Mouse (Mus musculus) limb, embryonic 14.5 days (tissue): ENCODE measurements at regions not wholly inside any gene's neighbourhood (a gene's known extent, or its start where the extent isn't known, plus 50 kb on each side); places are given as distances from the start of the nearest gene placed in this dataset.

ENCODE experiments used
- ATAC-seq: fragments of 200-750 bp; cut with Nextera tagmentation; 2 replicates; pipeline ENCODE4 v1.8.0; 2017; ENCODE audit warnings: low read depth, moderate number of reproducible peaks, moderate TSS enrichment; ENCODE audit not compliant: low FRiP score
- DNase-seq: peaks from one replicate; pipeline ENCODE4 v3.0.0-alpha.2; 2015; ENCODE audit warnings: low spot score
- H3K27ac ChIP-seq: fragments of 300-500 bp; sonication (generic); replicated peaks from 2 replicates; pipeline ENCODE4 v1.5.1; 2014; ENCODE audit warnings: low read depth, mild to moderate bottlenecking, low read length, moderate library complexity, mixed read lengths
- H3K27me3 ChIP-seq: fragments of 300-500 bp; sonication (generic); 2 replicates; pipeline ENCODE4 v1.6.1; 2014; ENCODE audit warnings: low read length, mixed read lengths; ENCODE audit not compliant: control insufficient read depth, insufficient read depth
- H3K36me3 ChIP-seq: fragments of 300-500 bp; sonication (generic); 2 replicates; pipeline ENCODE4 v1.6.1; 2014; ENCODE audit warnings: mild to moderate bottlenecking, low read length, moderate library complexity, mixed read lengths; ENCODE audit not compliant: control insufficient read depth, insufficient read depth
- H3K4me1 ChIP-seq: fragments of 300-500 bp; sonication (generic); 2 replicates; pipeline ENCODE4 v1.6.1; 2014; ENCODE audit warnings: antibody characterized with exemption, low read length, mixed read lengths; ENCODE audit not compliant: control insufficient read depth, insufficient read depth
- H3K4me2 ChIP-seq: fragments of 300-500 bp; sonication (generic); replicated peaks from 2 replicates; pipeline ENCODE4 v1.6.1; 2014; ENCODE audit warnings: low read depth, mild to moderate bottlenecking, low read length, moderate library complexity; ENCODE audit not compliant: severe bottlenecking
- H3K4me3 ChIP-seq: fragments of 300-500 bp; sonication (generic); replicated peaks from 2 replicates; pipeline ENCODE4 v1.5.1; 2014; ENCODE audit warnings: low read length
- H3K9ac ChIP-seq: fragments of 300-500 bp; sonication (generic); 2 replicates; pipeline ENCODE4 v1.6.1; 2014; ENCODE audit warnings: mild to moderate bottlenecking, low read depth, low read length, moderate library complexity; ENCODE audit not compliant: severe bottlenecking
- H3K9me3 ChIP-seq: fragments of 300-500 bp; sonication (generic); 2 replicates; pipeline ENCODE4 v1.6.1; 2016; ENCODE audit warnings: low read length; ENCODE audit not compliant: control insufficient read depth
- POLR2A ChIP-seq: fragments of 200-500 bp; IDR thresholded peaks from 2 replicates; pipeline ENCODE4 v1.8.0; 2012; ENCODE audit warnings: inconsistent platforms, mild to moderate bottlenecking, moderate library complexity, borderline replicate concordance; ENCODE audit not compliant: insufficient read depth, insufficient read length; ENCODE audit errors: extremely low read depth
- WGBS: fragments of 180-500 bp; shearing (Covaris S2); extraction: QIAGEN DNeasy Blood & Tissue Kit; methylation state at CpG from one replicate; pipeline ENCODE4 v1.1.7; 2014; 5-methylcytosine and 5-hydroxymethylcytosine counted together

DNA sequence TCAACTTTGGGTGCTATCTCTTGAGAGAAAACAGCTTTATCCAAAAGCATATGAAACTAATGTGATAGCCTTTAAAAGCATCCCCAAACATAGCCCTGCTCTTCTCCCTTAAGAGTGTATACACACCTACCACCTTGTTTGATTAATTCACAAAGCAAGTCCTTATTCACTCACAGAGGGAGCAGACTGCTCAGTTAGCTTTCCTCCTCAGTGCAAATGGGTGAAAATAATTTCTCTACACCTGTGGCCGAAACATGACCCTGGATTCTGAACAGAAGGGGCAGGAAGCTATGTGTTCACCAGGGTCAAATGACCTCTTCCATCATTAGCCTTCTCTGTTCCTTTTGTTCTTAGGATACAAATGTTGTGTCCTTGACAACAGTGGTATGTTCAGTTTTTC, 181.2 kb upstream of the Camk1g start:
- 0 out of 2 replicates have a peak, but pooled peaks cover 4% of the 10 kb centered on the region for H3K4me1 ChIP-seq
- H3K9ac ChIP-seq = no peak overlapping the region
- WGBS = 66% methylated on average over 1 of the region's 1 CpGs
- H3K27me3 ChIP-seq = no peaks in the 10 kb centered on the region
- DNase-seq (no peak), ATAC-seq (no peak)
- no peak overlapping the region for H3K4me2 ChIP-seq
- TF ChIP-seq POLR2A = no peak
- H3K27ac ChIP-seq = no peak overlapping the region
- H3K36me3 ChIP-seq = no peaks in the 10 kb centered on the region
- no peaks in the 10 kb centered on the region for H3K9me3 ChIP-seq
- H3K4me3 ChIP-seq = no peak overlapping the region

DNA sequence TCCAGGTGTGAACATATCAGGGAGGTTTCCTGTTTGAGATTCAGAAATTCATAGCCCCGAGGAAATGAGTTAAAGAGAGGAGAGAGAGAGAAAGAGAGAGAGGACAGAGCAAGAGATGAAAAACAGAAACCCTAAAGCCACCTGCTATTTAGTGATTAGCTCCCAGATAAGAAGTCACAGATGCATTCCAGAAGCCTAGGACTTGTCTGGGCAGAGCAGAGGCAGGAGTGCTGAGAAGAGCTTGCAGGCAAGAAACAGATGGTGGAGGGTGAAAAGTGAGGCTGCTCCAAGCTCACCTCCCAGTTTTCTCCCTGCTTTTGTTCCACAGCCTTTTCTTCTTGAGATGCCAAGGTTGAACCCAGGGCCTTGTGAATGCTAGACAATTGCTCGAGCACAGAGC, 180.7 kb upstream of the Camk1g start:
- Histone ChIP-seq H3K9me3 (no peaks in the 10 kb centered on the region), H3K27ac (no peak overlapping the region), H3K27me3 (no peaks in the 10 kb centered on the region), H3K36me3 (no peaks in the 10 kb centered on the region), H3K4me2 (no peak overlapping the region), H3K4me1 (0 out of 2 replicates have a peak, but pooled peaks cover 4% of the 10 kb centered on the region), H3K4me3 (no peak overlapping the region), H3K9ac (no peak overlapping the region)
- ATAC-seq (no peak), DNase-seq (peak; percentile 32)
- no peak for TF ChIP-seq POLR2A
- WGBS = 12% methylated on average over 2 of the region's 2 CpGs

DNA sequence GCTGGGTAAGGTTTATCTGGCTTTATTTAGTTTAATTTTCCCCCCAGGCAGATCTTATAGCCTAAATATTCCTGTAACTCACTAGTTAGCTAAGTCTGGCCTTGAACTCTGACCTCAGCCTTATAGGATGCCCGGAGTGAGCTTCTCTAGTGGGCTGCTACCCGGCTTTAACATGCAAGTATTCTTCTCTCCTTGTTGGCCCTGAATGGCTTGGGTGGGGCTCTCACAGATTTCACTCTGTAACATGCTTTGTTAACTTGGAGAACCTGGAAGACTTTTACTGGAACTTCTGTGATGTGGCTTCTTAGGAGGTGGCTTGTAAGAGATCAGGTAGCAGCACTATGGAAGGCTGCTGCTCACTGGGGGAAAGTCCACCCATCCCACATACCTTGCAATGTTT, 177.3 kb upstream of the Camk1g start:
- Histone ChIP-seq H3K4me3 (no peak overlapping the region), H3K27me3 (no peaks in the 10 kb centered on the region), H3K9me3 (no peaks in the 10 kb centered on the region), H3K9ac (no peak overlapping the region), H3K4me1 (0 out of 2 replicates have a peak, but pooled peaks cover 4% of the 10 kb centered on the region), H3K36me3 (no peaks in the 10 kb centered on the region), H3K4me2 (no peak overlapping the region), H3K27ac (no peak overlapping the region)
- 84% methylated on average over 2 of the region's 2 CpGs for WGBS
- ATAC-seq (no peak), DNase-seq (no peak)
- no peak for TF ChIP-seq POLR2A

DNA sequence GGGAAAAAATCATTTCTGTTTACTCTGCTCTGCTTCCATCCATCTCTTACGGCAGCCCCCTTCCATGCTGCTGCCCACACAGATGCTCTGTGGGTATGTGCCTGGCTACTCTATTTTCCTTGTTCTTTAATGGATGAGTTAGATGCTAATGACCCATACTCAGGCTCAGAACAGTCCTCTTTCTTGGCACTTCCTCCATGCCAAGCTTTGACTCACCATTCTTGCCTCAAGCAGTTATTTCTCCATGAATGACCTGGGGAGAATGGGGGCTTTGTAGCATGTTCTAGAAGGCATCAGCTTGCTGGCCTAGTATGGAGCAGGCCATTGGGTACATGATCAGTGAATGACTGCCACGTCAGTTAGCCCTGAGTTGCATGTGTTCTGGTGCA, 175.9 kb upstream of the Camk1g start:
- no peak overlapping the region for H3K9ac ChIP-seq
- ATAC-seq (no peak), DNase-seq (no peak)
- H3K4me1 ChIP-seq = no peaks in the 10 kb centered on the region
- TF ChIP-seq POLR2A = no peak
- no peak overlapping the region for H3K4me2 ChIP-seq
- no peaks in the 10 kb centered on the region for H3K36me3 ChIP-seq
- no peaks in the 10 kb centered on the region for H3K27me3 ChIP-seq
- H3K4me3 ChIP-seq = no peak overlapping the region
- no peak overlapping the region for H3K27ac ChIP-seq
- WGBS = 83% methylated on average over 2 of the region's 2 CpGs
- no peaks in the 10 kb centered on the region for H3K9me3 ChIP-seq

DNA sequence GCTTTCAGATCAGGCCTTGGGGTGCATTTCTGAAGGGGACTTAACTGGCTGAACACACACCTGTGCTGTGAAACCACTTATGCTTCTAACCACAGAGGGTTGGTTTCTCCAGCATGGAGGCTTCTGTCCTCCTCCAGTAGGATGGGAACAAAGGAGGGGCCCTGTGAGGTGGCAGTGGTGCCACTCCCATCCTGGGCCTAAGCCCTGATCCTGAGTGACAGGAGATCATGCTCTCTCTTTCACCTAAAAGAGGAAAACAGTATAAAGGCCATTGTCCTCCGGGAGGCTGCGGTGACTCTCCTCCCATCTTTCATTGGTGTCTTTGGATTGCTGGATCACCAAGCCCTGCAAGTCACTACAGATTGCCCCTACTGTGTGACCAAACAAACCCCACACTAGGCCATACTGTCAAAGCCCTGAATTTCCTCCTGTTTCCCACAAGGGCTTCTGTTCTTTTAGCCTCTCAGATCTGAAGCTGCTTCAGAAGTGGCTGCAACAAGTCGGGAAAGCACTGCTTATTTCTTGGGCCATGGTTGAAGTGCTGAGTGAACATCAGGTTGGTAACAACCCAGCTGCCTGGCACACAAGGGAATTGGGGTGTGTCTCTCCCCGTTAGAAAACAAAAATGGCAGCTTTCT, 175.4 kb upstream of the Camk1g start:
- WGBS = 82% methylated on average over 4 of the region's 4 CpGs
- no peak for TF ChIP-seq POLR2A
- Histone ChIP-seq H3K36me3 (no peaks in the 10 kb centered on the region), H3K4me3 (no peak overlapping the region), H3K27me3 (no peaks in the 10 kb centered on the region), H3K4me1 (no peaks in the 10 kb centered on the region), H3K4me2 (no peak overlapping the region), H3K27ac (no peak overlapping the region), H3K9me3 (no peaks in the 10 kb centered on the region), H3K9ac (no peak overlapping the region)
- DNase-seq = no peak
- no peak for ATAC-seq

DNA sequence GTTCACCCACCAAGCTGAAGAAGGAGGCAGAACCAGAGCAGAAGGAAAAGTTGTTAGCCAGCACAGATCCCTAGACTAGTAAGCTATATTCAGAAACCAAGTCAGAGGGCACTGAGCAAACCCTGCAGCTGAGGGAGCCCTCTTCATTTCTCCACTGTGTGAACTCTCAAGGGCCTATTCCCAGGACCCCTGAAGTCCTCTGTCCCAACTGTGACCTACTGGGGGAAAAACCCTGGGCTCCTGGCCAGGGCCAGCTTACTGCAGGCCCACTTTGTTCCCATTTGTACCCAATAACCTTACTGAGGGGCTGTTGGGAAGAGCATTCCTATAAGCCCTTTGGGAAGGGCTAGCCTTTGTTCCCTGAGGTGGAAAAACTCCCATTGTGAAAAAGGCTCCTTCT, 174.7 kb upstream of the Camk1g start:
- ATAC-seq = no peak
- no peaks in the 10 kb centered on the region for H3K36me3 ChIP-seq

More for the DNA sequence above, 174.7 kb upstream of the Camk1g start:
- TF ChIP-seq POLR2A = no peak
- no peaks in the 10 kb centered on the region for H3K9me3 ChIP-seq
- no peaks in the 10 kb centered on the region for H3K27me3 ChIP-seq
- H3K9ac ChIP-seq = no peak overlapping the region
- no peak overlapping the region for H3K27ac ChIP-seq
- no peak for DNase-seq
- no peak overlapping the region for H3K4me2 ChIP-seq
- H3K4me1 ChIP-seq = peaks cover 4% of the 10 kb centered on the region; the same call in 1 of the 2 replicates
- H3K4me3 ChIP-seq = no peak overlapping the region
